Mouse (Mus musculus) right cerebral cortex, postnatal 36 days (tissue): ENCODE measurements around the gene Sgce.

ENCODE experiments used
- DNase-seq, 2 experiments: peaks; one replicate each; pipeline ENCODE4 v3.0.0; 2022; ENCODE audit warnings: low spot score in 2 of 2, mixed read lengths in 1 of 2

The Sgce gene

GRCm38 (mm10) chr6:4652596-4653134 is 94.3 kb downstream of the Sgce start:
- no peak for DNase-seq

GRCm38 (mm10) chr6:4647351-4647750 is 99.7 kb downstream of the Sgce start:
- no peak for DNase-seq

- no peak for DNase-seq
These were observed 104.9 kb downstream of the Sgce start for GRCm38 (mm10) chr6:4642068-4642467.

- no peak for DNase-seq
These were observed 112.2 kb downstream of the Sgce start for GRCm38 (mm10) chr6:4634804-4635203.

- no peak for DNase-seq
These were observed 113.8 kb downstream of the Sgce start for GRCm38 (mm10) chr6:4633189-4633588.

GRCm38 (mm10) chr6:4631464-4631863 is 115.5 kb downstream of the Sgce start:
- no peak for DNase-seq
